Comparison of ENCODE assay signal across 33 mouse cellular contexts in genomic region chr2:93944855-93945254, GRCm38 (mm10). TPM values are rescaled to one million over a fixed set of nuclear protein-coding genes. Genes with fewer than 3 reads are reported as not detected.
"Had no signal": no experiment of that assay in that cellular context is flagged by ENCODE, and none has a peak within 500 bp of the region (broad histone marks: within the 10 kb centered on the region; RNA-seq: fewer than 3 reads in every experiment).

No protein-coding gene starts in this region.

- H3K27me3 ChIP-seq: embryonic facial prominence, embryonic 12.5 days; embryonic facial prominence, embryonic 13.5 days; embryonic facial prominence, embryonic 15.5 days; forebrain, embryonic 12.5 days; forebrain, embryonic 13.5 days; forebrain, embryonic 15.5 days had no signal

- H3K4me1 ChIP-seq: forebrain, embryonic 10.5 days; forebrain, embryonic 12.5 days; forebrain, embryonic 15.5 days had no signal

- H3K4me3 ChIP-seq: embryonic facial prominence, embryonic 10.5 days; embryonic facial prominence, embryonic 12.5 days; embryonic facial prominence, embryonic 13.5 days; embryonic facial prominence, embryonic 15.5 days; erythroblast, embryonic 14.5 days; forebrain, embryonic 10.5 days; forebrain, embryonic 12.5 days; forebrain, embryonic 13.5 days; forebrain, embryonic 15.5 days; gastrocnemius, adult 2 months had no signal

- H3K27ac ChIP-seq: embryonic facial prominence, embryonic 10.5 days; embryonic facial prominence, embryonic 12.5 days; embryonic facial prominence, embryonic 13.5 days; embryonic facial prominence, embryonic 15.5 days; forebrain, embryonic 10.5 days; forebrain, embryonic 12.5 days; forebrain, embryonic 13.5 days; forebrain, embryonic 15.5 days; gastrocnemius, adult 2 months had no signal

- H3K36me3 ChIP-seq: embryonic facial prominence, embryonic 10.5 days; embryonic facial prominence, embryonic 12.5 days; embryonic facial prominence, embryonic 13.5 days; embryonic facial prominence, embryonic 15.5 days; forebrain, embryonic 10.5 days; forebrain, embryonic 12.5 days; forebrain, embryonic 15.5 days had no signal

- ATAC-seq: forebrain, embryonic 13.5 days; forebrain, embryonic 14.5 days; forebrain, embryonic 15.5 days; forebrain, embryonic 16.5 days; forebrain, postnatal 0 days had no signal

- DNase-seq: cerebellum, adult 18-20 months; cerebellum, adult 2 months; cerebellum, adult 8-10 months; cerebellum, adult 9-10 months; cerebellum, adult 9-11 months; cerebellum, postnatal 10 days; cerebellum, postnatal 14 days; cerebellum, postnatal 25 days; cerebellum, postnatal 36 days; embryo, embryonic 11 days; forebrain, postnatal 0 days; gastrocnemius, adult 2 months; gastrocnemius, postnatal 10 days; gastrocnemius, postnatal 14 days; gastrocnemius, postnatal 25 days; gastrocnemius, postnatal 36 days had no signal

- H3K4me2 ChIP-seq: embryonic facial prominence, embryonic 12.5 days; embryonic facial prominence, embryonic 13.5 days; embryonic facial prominence, embryonic 15.5 days; forebrain, embryonic 12.5 days; forebrain, embryonic 13.5 days; forebrain, embryonic 15.5 days had no signal

- H3K9me3 ChIP-seq: embryonic facial prominence, embryonic 12.5 days; embryonic facial prominence, embryonic 15.5 days; forebrain, embryonic 15.5 days had no signal

- H3K9ac ChIP-seq: embryonic facial prominence, embryonic 12.5 days; embryonic facial prominence, embryonic 13.5 days; embryonic facial prominence, embryonic 15.5 days; forebrain, embryonic 12.5 days; forebrain, embryonic 13.5 days; forebrain, embryonic 15.5 days; forebrain, postnatal 0 days had no signal

RNA-seq across cellular contexts. Expression of gene Gm27027, which starts 51.3 kb away (rescaled TPM):
- polyA plus RNA-seq: cortical plate, adult 2 months; embryonic facial prominence, embryonic 10.5 days; embryonic facial prominence, embryonic 11.5 days; embryonic facial prominence, embryonic 12.5 days; embryonic facial prominence, embryonic 13.5 days; embryonic facial prominence, embryonic 14.5 days; embryonic facial prominence, embryonic 15.5 days; erythroblast, embryonic 14.5 days; forebrain, embryonic 10.5 days; forebrain, embryonic 11.5 days; forebrain, embryonic 12.5 days; forebrain, embryonic 13.5 days; forebrain, embryonic 14.5 days; forebrain, embryonic 15.5 days; forebrain, embryonic 16.5 days; forebrain, postnatal 0 days; frontal cortex, adult 2 months; gonadal fat pad, adult 2 months had no signal
